Mouse (Mus musculus) liver, embryonic 11.5 days (tissue): ENCODE measurements at regions not wholly inside any gene's neighbourhood (a gene's known extent, or its start where the extent isn't known, plus 50 kb on each side); places are given as distances from the start of the nearest gene placed in this dataset.
"Not testable (repeated sequence)": the region's sequence is repeated elsewhere in the genome, so short reads cannot be mapped to it uniquely, and the experiment has no call there.

Experiments
- ATAC-seq: fragments of 200-750 bp; cut with Nextera tagmentation; replicated peaks from 2 replicates; pipeline ENCODE4 v1.8.0; 2017; ENCODE audit warnings: moderate number of reproducible peaks, mild to moderate bottlenecking, moderate TSS enrichment, moderate library complexity; ENCODE audit not compliant: low FRiP score
- DNase-seq: peaks from one replicate; pipeline ENCODE4 v3.0.0-alpha.2; 2017; ENCODE audit warnings: low spot score
- H3K27ac ChIP-seq: fragments of 300-500 bp; sonication (generic); 2 replicates; pipeline ENCODE4 v1.5.1; 2014; ENCODE audit warnings: mild to moderate bottlenecking, low read depth, low read length, control low read depth
- H3K27me3 ChIP-seq: fragments of 300-500 bp; sonication (generic); replicated peaks from 2 replicates; pipeline ENCODE4 v1.6.1; 2014; ENCODE audit warnings: low read length, mixed read lengths; ENCODE audit not compliant: control insufficient read depth, insufficient read depth
- H3K36me3 ChIP-seq: fragments of 300-500 bp; sonication (generic); 2 replicates; pipeline ENCODE4 v1.6.1; 2014; ENCODE audit warnings: mild to moderate bottlenecking, low read length, moderate library complexity, mixed read lengths; ENCODE audit not compliant: control insufficient read depth, insufficient read depth
- H3K4me1 ChIP-seq: fragments of 300-500 bp; sonication (generic); replicated peaks from 2 replicates; pipeline ENCODE4 v1.6.1; 2014; ENCODE audit warnings: low read length, mixed read lengths; ENCODE audit not compliant: control insufficient read depth, insufficient read depth
- H3K4me2 ChIP-seq: fragments of 300-500 bp; sonication (generic); 2 replicates; pipeline ENCODE4 v1.6.1; 2014; ENCODE audit warnings: mild to moderate bottlenecking, control low read depth, moderate library complexity
- H3K4me3 ChIP-seq: fragments of 300-500 bp; sonication (generic); 2 replicates; pipeline ENCODE4 v1.5.1; 2014; ENCODE audit warnings: low read depth, low read length, control low read depth
- H3K9ac ChIP-seq: fragments of 300-500 bp; sonication (generic); 2 replicates; pipeline ENCODE4 v1.6.1; 2014; ENCODE audit warnings: low read depth, low read length, control low read depth
- H3K9me3 ChIP-seq: fragments of 300-500 bp; sonication (generic); 2 replicates; pipeline ENCODE4 v1.6.1; 2016; ENCODE audit warnings: low read length, inconsistent platforms, mixed read lengths; ENCODE audit not compliant: control insufficient read depth
- WGBS: fragments of 180-500 bp; shearing (Covaris S2); extraction: QIAGEN DNeasy Blood & Tissue Kit; methylation state at CpG from one replicate; pipeline ENCODE4 v1.1.7; 2014; 5-methylcytosine and 5-hydroxymethylcytosine counted together

- no peaks in the 10 kb centered on the region for H3K36me3 ChIP-seq
- no peak overlapping the region for H3K9ac ChIP-seq
- no peaks in the 10 kb centered on the region for H3K9me3 ChIP-seq
- no peak for ATAC-seq
- H3K4me1 ChIP-seq = no peaks in the 10 kb centered on the region
- no peak overlapping the region for H3K27ac ChIP-seq
- 84% methylated on average over 5 of the region's 5 CpGs for WGBS
- no peak overlapping the region for H3K4me3 ChIP-seq
- DNase-seq = no peak
- H3K4me2 ChIP-seq = no peak overlapping the region
- no peaks in the 10 kb centered on the region for H3K27me3 ChIP-seq
Observed at GRCm38 (mm10) chr5:3267021-3267420, 74.3 kb upstream of the Cdk6 start.

- H3K9me3 ChIP-seq = no peaks in the 10 kb centered on the region
- ATAC-seq (no peak), DNase-seq (no peak)
- no peaks in the 10 kb centered on the region for H3K36me3 ChIP-seq
- H3K4me3 ChIP-seq = no peak overlapping the region
- no peak overlapping the region for H3K4me2 ChIP-seq
- no peak overlapping the region for H3K27ac ChIP-seq
- 75% methylated on average over 7 of the region's 7 CpGs for WGBS
- H3K9ac ChIP-seq = no peak overlapping the region
- H3K27me3 ChIP-seq = no peaks in the 10 kb centered on the region
- H3K4me1 ChIP-seq = no peaks in the 10 kb centered on the region
Observed at GRCm38 (mm10) chr5:3269760-3270159, 71.5 kb upstream of the Cdk6 start.

- H3K9ac ChIP-seq, H3K9me3 ChIP-seq, H3K27me3 ChIP-seq, H3K4me1 ChIP-seq, ATAC-seq, H3K36me3 ChIP-seq, H3K27ac ChIP-seq, H3K4me3 ChIP-seq, DNase-seq, H3K4me2 ChIP-seq: not testable (repeated sequence)
- 43% methylated on average over 1 of the region's 1 CpGs for WGBS
Observed at GRCm38 (mm10) chr5:3273140-3273539, 68.1 kb upstream of the Cdk6 start.

- H3K4me3 ChIP-seq, H3K9ac ChIP-seq, ATAC-seq, H3K27me3 ChIP-seq, H3K9me3 ChIP-seq, H3K4me1 ChIP-seq, H3K27ac ChIP-seq, DNase-seq, H3K4me2 ChIP-seq, H3K36me3 ChIP-seq: not testable (repeated sequence)
- WGBS = 88% methylated on average over 16 of the region's 16 CpGs
Observed at GRCm38 (mm10) chr5:3277241-3277640, 64.0 kb upstream of the Cdk6 start.

- not testable (repeated sequence) for H3K9ac ChIP-seq, H3K4me1 ChIP-seq, DNase-seq, H3K27me3 ChIP-seq, H3K27ac ChIP-seq, H3K9me3 ChIP-seq, H3K4me2 ChIP-seq, H3K4me3 ChIP-seq, H3K36me3 ChIP-seq, ATAC-seq
- whole genome bisulfite sequencing = 81% methylated on average over 5 of the region's 5 CpGs
Observed at GRCm38 (mm10) chr5:3278956-3279355, 62.3 kb upstream of the Cdk6 start.

- not testable (repeated sequence) for H3K36me3 ChIP-seq, H3K4me3 ChIP-seq, H3K4me1 ChIP-seq, H3K9me3 ChIP-seq, H3K9ac ChIP-seq, H3K27me3 ChIP-seq, ATAC-seq, H3K27ac ChIP-seq, DNase-seq, H3K4me2 ChIP-seq
- WGBS = 71% methylated on average over 8 of the region's 8 CpGs
Observed at GRCm38 (mm10) chr5:3281911-3282506, 59.3 kb upstream of the Cdk6 start.

- H3K36me3 ChIP-seq = no peaks in the 10 kb centered on the region
- ATAC-seq (no peak), DNase-seq (no peak)
- 0 out of 2 replicates have a peak, but pooled peaks cover 4% of the 10 kb centered on the region for H3K9me3 ChIP-seq
- H3K27ac ChIP-seq = no peak overlapping the region
- no peak overlapping the region for H3K4me2 ChIP-seq
- no peaks in the 10 kb centered on the region for H3K4me1 ChIP-seq
- no peak overlapping the region for H3K4me3 ChIP-seq
- WGBS = 83% methylated on average over 3 of the region's 3 CpGs
- no peak overlapping the region for H3K9ac ChIP-seq
- H3K27me3 ChIP-seq = no peaks in the 10 kb centered on the region
Observed at GRCm38 (mm10) chr5:3283083-3283482, 58.2 kb upstream of the Cdk6 start.

GRCm38 (mm10) chr5:3284335-3284734 is 57.0 kb upstream of the Cdk6 start:
- H3K27ac ChIP-seq, DNase-seq, H3K4me3 ChIP-seq, ATAC-seq, H3K4me2 ChIP-seq, H3K27me3 ChIP-seq, H3K9ac ChIP-seq, H3K4me1 ChIP-seq, H3K9me3 ChIP-seq, H3K36me3 ChIP-seq: not testable (repeated sequence)
- WGBS = 81% methylated on average over 1 of the region's 1 CpGs

GRCm38 (mm10) chr5:3289991-3290417 is 51.3 kb upstream of the Cdk6 start:
- not testable (repeated sequence) for H3K27me3 ChIP-seq, H3K4me2 ChIP-seq, ATAC-seq, H3K9me3 ChIP-seq, DNase-seq, H3K9ac ChIP-seq, H3K36me3 ChIP-seq, H3K4me3 ChIP-seq, H3K4me1 ChIP-seq, H3K27ac ChIP-seq
- WGBS = 55% methylated on average over 8 of the region's 8 CpGs
